Mouse (Mus musculus) lung, embryonic 15.5 days (tissue): ENCODE measurements around the gene Fbxl3. TPM values are rescaled to one million over a fixed set of nuclear protein-coding genes. Genes with fewer than 3 reads are reported as not detected.

Source experiments
- polyA plus RNA-seq: library from polyadenylated mRNA; unstranded; fragments of >200 nt; fragmentation: Nextera tagmentation; extraction: Ambion mirVana; gene quantifications from 2 replicates; pipeline ENCODE4 v1.2.1, GENCODE M21; 2015

Gene Fbxl3
- polyA plus RNA-seq, 1 experiment from 2014 or later: 26.1 TPM

Other genes starting within 250 kb of the Fbxl3 start
- 5.7 and 6.9 TPM in 2 replicates for gene Kctd12, start 116.9 kb downstream of the Fbxl3 start, polyA plus RNA-seq
- gene Acod1, start 52.6 kb downstream of the Fbxl3 start, polyA plus RNA-seq: not detected in 2 replicates
- gene Cln5, start 29.4 kb downstream of the Fbxl3 start, polyA plus RNA-seq: 30.8 and 31.5 TPM in 2 replicates
- 14.1 and 16.5 TPM in 2 replicates for gene Mycbp2, start 247.2 kb upstream of the Fbxl3 start, polyA plus RNA-seq